Mouse (Mus musculus) liver, embryonic 11.5 days (tissue): ENCODE data around the gene Atp2a2. TPM values are rescaled to one million over a fixed set of nuclear protein-coding genes. Genes with fewer than 3 reads are reported as not detected.

Experiments
- ATAC-seq: fragments of 200-750 bp; cut with Nextera tagmentation; replicated peaks from 2 replicates; pipeline ENCODE4 v1.8.0; 2017; ENCODE audit warnings: moderate number of reproducible peaks, mild to moderate bottlenecking, moderate TSS enrichment, moderate library complexity; ENCODE audit not compliant: low FRiP score
- DNase-seq: peaks from one replicate; pipeline ENCODE4 v3.0.0-alpha.2; 2017; ENCODE audit warnings: low spot score
- H3K27ac ChIP-seq: fragments of 300-500 bp; sonication (generic); 2 replicates; pipeline ENCODE4 v1.5.1; 2014; ENCODE audit warnings: mild to moderate bottlenecking, low read depth, low read length, control low read depth
- H3K27me3 ChIP-seq: fragments of 300-500 bp; sonication (generic); replicated peaks from 2 replicates; pipeline ENCODE4 v1.6.1; 2014; ENCODE audit warnings: low read length, mixed read lengths; ENCODE audit not compliant: control insufficient read depth, insufficient read depth
- H3K36me3 ChIP-seq: fragments of 300-500 bp; sonication (generic); 2 replicates; pipeline ENCODE4 v1.6.1; 2014; ENCODE audit warnings: mild to moderate bottlenecking, low read length, moderate library complexity, mixed read lengths; ENCODE audit not compliant: control insufficient read depth, insufficient read depth
- H3K4me1 ChIP-seq: fragments of 300-500 bp; sonication (generic); replicated peaks from 2 replicates; pipeline ENCODE4 v1.6.1; 2014; ENCODE audit warnings: low read length, mixed read lengths; ENCODE audit not compliant: control insufficient read depth, insufficient read depth
- H3K4me2 ChIP-seq: fragments of 300-500 bp; sonication (generic); 2 replicates; pipeline ENCODE4 v1.6.1; 2014; ENCODE audit warnings: mild to moderate bottlenecking, control low read depth, moderate library complexity
- H3K4me3 ChIP-seq: fragments of 300-500 bp; sonication (generic); 2 replicates; pipeline ENCODE4 v1.5.1; 2014; ENCODE audit warnings: low read depth, low read length, control low read depth
- H3K9ac ChIP-seq: fragments of 300-500 bp; sonication (generic); 2 replicates; pipeline ENCODE4 v1.6.1; 2014; ENCODE audit warnings: low read depth, low read length, control low read depth
- H3K9me3 ChIP-seq: fragments of 300-500 bp; sonication (generic); 2 replicates; pipeline ENCODE4 v1.6.1; 2016; ENCODE audit warnings: low read length, inconsistent platforms, mixed read lengths; ENCODE audit not compliant: control insufficient read depth
- WGBS: fragments of 180-500 bp; shearing (Covaris S2); extraction: QIAGEN DNeasy Blood & Tissue Kit; methylation state at CpG from one replicate; pipeline ENCODE4 v1.1.7; 2014; 5-methylcytosine and 5-hydroxymethylcytosine counted together
- polyA plus RNA-seq: library from polyadenylated mRNA; unstranded; fragments of >200 nt; fragmentation: Nextera tagmentation; extraction: Ambion mirVana; gene quantifications from 2 replicates; pipeline ENCODE4 v1.2.1, GENCODE M21; 2014

Atp2a2 gene
- polyA plus RNA-seq, 1 experiment from 2014 or later: 46.8 TPM

DNA sequence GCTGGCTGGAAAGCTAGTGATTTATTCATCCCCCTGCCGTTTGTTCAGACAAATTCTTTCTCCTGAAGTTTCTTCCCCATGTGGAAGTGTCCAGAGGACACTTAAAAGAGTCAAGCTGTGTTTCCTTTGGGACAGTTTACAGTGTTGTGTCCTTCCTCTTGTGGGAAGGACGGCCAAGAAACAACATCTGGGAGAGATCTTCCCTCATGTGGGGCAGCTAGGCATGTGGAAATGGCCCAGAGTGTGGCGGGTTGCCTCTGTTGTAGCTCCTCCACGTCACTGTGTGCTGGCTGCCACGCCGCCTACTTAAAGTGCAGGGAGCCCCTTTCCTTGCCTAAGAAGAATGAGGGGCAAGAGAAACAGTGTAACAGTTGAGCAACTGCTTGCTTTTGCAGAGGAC is 89.2 kb downstream of the Atp2a2 start:
- H3K36me3 ChIP-seq: peaks cover 4% of the 10 kb centered on the region; the same call in 1 of the 2 replicates
- ATAC-seq: no peak
- 57% methylated on average over 6 of the region's 6 CpGs for WGBS
- no peak overlapping the region for H3K27ac ChIP-seq
- no peak for DNase-seq
- H3K9ac ChIP-seq: no peak overlapping the region
- H3K4me2 ChIP-seq: no peak overlapping the region
- H3K9me3 ChIP-seq: no peaks in the 10 kb centered on the region
- no peaks in the 10 kb centered on the region for H3K27me3 ChIP-seq
- no peaks in the 10 kb centered on the region for H3K4me1 ChIP-seq
- H3K4me3 ChIP-seq: no peak overlapping the region

DNA sequence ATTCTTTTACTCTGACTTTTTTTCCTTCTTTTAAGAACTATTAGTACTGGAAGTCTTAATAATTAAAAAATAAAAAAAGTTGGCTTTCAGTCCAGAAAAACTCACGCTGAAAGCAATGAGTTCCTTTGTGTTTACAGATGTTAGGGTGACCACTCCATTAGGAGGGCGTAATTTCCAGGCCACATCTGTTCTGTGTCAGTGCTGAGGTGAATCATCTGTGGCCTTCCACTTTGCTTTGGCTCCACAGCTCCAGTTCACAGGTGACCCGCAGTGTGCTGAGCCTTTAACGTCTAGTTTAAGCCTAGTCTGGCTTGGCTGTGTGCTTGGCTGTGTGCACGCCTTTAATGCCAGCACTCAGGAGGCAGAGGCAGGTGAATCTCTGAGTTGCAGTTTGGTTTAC is 90.1 kb downstream of the Atp2a2 start:
- no peak overlapping the region for H3K4me2 ChIP-seq
- no peak overlapping the region for H3K4me3 ChIP-seq
- 81% methylated on average over 5 of the region's 5 CpGs for WGBS
- H3K27ac ChIP-seq: no peak overlapping the region
- no peaks in the 10 kb centered on the region for H3K27me3 ChIP-seq
- ATAC-seq (no peak), DNase-seq (no peak)
- no peaks in the 10 kb centered on the region for H3K4me1 ChIP-seq
- peaks cover 4% of the 10 kb centered on the region; the same call in 1 of the 2 replicates for H3K36me3 ChIP-seq
- no peaks in the 10 kb centered on the region for H3K9me3 ChIP-seq
- no peak overlapping the region for H3K9ac ChIP-seq

DNA sequence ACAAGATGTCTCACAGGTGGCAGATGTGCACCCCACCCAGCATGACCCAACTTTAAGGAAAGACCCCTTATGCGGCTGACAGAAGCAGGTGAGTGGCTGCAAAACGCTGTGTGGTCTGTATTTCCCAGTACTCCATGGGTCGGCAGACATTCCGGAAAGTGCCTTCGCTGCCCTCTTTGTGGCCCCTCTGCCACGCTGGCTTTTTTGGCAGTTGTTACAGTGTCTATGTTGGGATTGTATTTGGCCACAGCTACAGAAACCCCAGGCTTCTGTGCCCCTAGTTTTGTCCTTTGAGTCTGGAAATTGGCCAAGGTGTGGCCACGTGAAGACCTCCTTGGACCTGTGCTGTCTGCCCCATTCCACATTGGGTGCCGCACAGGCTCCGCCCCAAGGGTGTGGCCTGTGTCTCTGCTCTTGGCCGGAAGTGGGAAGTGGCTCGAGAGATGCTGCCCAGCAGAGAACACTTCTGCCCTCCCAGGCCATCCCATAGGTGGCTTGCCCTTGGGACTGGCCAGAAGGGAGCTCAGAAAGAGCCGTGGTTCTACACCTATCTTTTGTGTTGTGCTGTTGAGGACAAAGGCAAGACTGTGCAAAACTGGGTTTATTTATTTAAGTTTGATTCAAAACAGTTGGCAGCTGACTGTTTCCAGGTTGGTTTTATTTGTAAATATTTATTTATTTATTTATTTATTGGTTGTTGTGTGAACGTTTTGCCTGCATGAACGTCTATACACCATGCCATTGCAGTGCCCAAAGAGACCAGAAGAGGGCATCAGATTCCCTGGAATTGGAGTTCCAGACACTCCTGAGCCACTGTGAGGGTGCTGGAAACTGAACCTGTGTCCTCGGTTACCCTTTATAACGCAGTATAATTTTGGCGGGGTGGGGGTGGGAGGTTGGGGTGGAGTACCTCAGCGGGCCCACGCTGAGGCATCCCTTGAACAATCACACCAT is 92.1 kb downstream of the Atp2a2 start:
- ATAC-seq (no peak), DNase-seq (no peak)
- peaks cover 16% of the 10 kb centered on the region for H3K36me3 ChIP-seq
- H3K9me3 ChIP-seq: no peaks in the 10 kb centered on the region
- 86% methylated on average over 19 of the region's 19 CpGs for WGBS
- H3K4me1 ChIP-seq: no peaks in the 10 kb centered on the region
- no peak overlapping the region for H3K27ac ChIP-seq
- no peak overlapping the region for H3K9ac ChIP-seq
- H3K27me3 ChIP-seq: no peaks in the 10 kb centered on the region
- H3K4me2 ChIP-seq: no peak overlapping the region
- no peak overlapping the region for H3K4me3 ChIP-seq

DNA sequence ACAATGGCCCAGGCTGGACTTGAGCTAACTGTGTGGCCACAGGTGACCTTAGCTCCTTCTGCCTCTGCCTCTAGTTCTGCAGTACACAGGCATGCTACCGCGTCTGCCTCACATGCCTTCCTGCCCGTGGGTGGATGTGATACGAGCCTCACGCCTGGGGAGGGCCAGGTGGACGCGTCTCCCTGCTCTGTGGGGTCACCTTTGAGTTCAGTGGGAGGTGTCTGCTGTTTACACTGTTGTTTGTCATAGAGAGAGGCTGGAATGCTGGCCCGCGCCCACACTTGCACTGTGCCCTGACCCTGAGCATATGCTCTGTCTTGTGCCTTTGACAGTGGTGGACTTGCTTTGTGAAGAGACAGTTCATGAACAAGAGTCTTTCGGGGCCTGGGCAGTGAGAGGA is 96.5 kb downstream of the Atp2a2 start:
- Histone ChIP-seq H3K4me3 (no peak overlapping the region), H3K27ac (no peak overlapping the region), H3K9me3 (no peaks in the 10 kb centered on the region), H3K4me2 (no peak overlapping the region), H3K27me3 (no peaks in the 10 kb centered on the region), H3K9ac (no peak overlapping the region), H3K36me3 (peaks cover 42% of the 10 kb centered on the region), H3K4me1 (no peaks in the 10 kb centered on the region)
- DNase-seq (no peak), ATAC-seq (no peak)
- 86% methylated on average over 10 of the region's 10 CpGs for WGBS

Other genes with a start within 250 kb of the Atp2a2 start
- gene Tctn1, start 237.8 kb downstream of the Atp2a2 start, polyA plus RNA-seq: 2.1 and 3.1 TPM in 2 replicates
- 6.7 and 8.2 TPM in 2 replicates for gene Pptc7, start 217.9 kb downstream of the Atp2a2 start, polyA plus RNA-seq
- 7.0 and 7.9 TPM in 2 replicates for gene Rad9b, start 148.0 kb downstream of the Atp2a2 start, polyA plus RNA-seq
- 204 and 211 TPM in 2 replicates for gene Vps29, start 147.9 kb downstream of the Atp2a2 start, polyA plus RNA-seq
- 112 and 114 TPM in 2 replicates for gene Gpn3, start 130.3 kb downstream of the Atp2a2 start, polyA plus RNA-seq
- gene Fam216a, start 129.9 kb downstream of the Atp2a2 start, polyA plus RNA-seq: 50.7 and 52.1 TPM in 2 replicates
- 122 and 125 TPM in 2 replicates for gene Arpc3, start 110.3 kb downstream of the Atp2a2 start, polyA plus RNA-seq
- 27.0 and 27.4 TPM in 2 replicates for gene Anapc7, start 80.5 kb downstream of the Atp2a2 start, polyA plus RNA-seq
- 8.9 and 10.9 TPM in 2 replicates for gene Ift81, start 112.3 kb upstream of the Atp2a2 start, polyA plus RNA-seq
- gene P2rx7, start 141.7 kb upstream of the Atp2a2 start, polyA plus RNA-seq: 0.47 and 1.3 TPM in 2 replicates
- 27.1 and 30.2 TPM in 2 replicates for gene P2rx4, start 205.3 kb upstream of the Atp2a2 start, polyA plus RNA-seq